ENCODE assay signal across 8 mouse cellular contexts in the genomic region with DNA sequence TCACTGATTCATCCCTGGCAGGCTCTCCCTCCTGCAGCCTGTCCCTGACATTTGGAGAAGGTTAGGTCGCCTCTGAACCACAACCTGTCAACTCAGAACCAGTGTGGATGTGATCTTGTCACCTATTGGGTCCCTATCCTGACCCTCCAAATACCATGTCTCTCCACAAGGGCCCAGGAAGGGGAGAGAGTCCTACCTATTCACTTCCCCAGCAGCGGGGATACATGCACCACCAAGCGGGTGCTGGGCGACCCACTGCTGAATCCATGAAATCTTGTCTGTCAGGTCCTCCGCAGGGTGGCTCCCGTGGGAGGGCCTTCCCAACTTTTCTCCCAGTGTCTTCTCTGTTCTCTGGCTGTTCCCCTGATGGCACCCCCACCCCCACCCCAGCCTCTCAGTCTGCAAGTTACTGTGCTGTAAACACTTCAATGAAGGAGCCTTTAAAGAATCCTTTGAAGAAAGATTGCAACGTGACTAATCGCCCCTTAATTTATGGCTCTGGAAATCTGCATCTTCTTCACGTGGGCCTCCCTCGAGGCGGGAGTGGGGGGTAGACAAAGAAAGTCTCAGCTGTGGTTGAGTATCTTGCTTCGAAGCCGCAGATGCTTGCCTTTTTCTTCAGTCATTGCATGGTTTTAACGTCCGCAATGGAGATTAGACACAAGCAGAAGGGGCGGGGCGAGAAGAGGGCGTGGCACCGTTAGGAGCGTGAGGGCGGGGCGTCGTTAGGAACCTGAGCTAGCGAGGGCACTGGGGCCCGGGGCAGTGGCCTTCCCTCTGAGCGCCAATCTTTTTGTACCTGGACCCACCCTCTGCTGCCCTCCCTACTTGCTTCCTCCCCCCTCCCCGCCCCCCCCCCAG.
DNase-seq lines count a peak whose midpoint lies in the region; ATAC-seq and TF ChIP-seq lines count a peak whose summit lies in the region.

No protein-coding gene starts in this region.

- H3K4me1 ChIP-seq in heart, adult 2 months (ENCODE audit: control insufficient read depth, insufficient read depth, low read length): no peaks in the 10 kb centered on the region
- peaks cover 13% of the 10 kb centered on the region for H3K4me1 ChIP-seq in forebrain, embryonic 16.5 days (replicated peaks; ENCODE audit: control insufficient read depth, insufficient read depth, low read length)
- H3K4me1 ChIP-seq in intestine, embryonic 16.5 days (ENCODE audit: control insufficient read depth, insufficient read depth, low read length): peaks cover 13% of the 10 kb centered on the region
- 0 out of 2 replicates have a peak, but pooled peaks cover 5% of the 10 kb centered on the region for H3K4me1 ChIP-seq in liver, embryonic 13.5 days (replicated peaks)
- peaks cover 2% of the 10 kb centered on the region; the same call in 1 of the 2 replicates for H3K4me1 ChIP-seq in thymus, adult 2 months (replicated peaks; ENCODE audit: control insufficient read depth, insufficient read depth, low read length)

- no peak overlapping the region for H3K27ac ChIP-seq in heart, adult 2 months
- peak overlapping the region; percentile 48 for H3K27ac ChIP-seq in forebrain, embryonic 16.5 days (ENCODE audit: low read length)
- H3K27ac ChIP-seq in intestine, embryonic 16.5 days (ENCODE audit: low read length): no peak overlapping the region
- H3K27ac ChIP-seq in liver, embryonic 13.5 days: no peak overlapping the region
- H3K27ac ChIP-seq in thymus, adult 2 months (ENCODE audit: control insufficient read depth, insufficient read depth, low read length): no peak overlapping the region

- no peaks in the 10 kb centered on the region for H3K27me3 ChIP-seq in heart, adult 2 months (ENCODE audit: control insufficient read depth, insufficient read depth, low read length)
- H3K27me3 ChIP-seq in forebrain, embryonic 16.5 days (replicated peaks; ENCODE audit: control insufficient read depth, insufficient read depth, low read length): no peaks in the 10 kb centered on the region
- no peaks in the 10 kb centered on the region for H3K27me3 ChIP-seq in intestine, embryonic 16.5 days (replicated peaks; ENCODE audit: control insufficient read depth, insufficient read depth, low read length)
- H3K27me3 ChIP-seq in liver, embryonic 13.5 days: peaks cover 67% of the 10 kb centered on the region
- no peaks in the 10 kb centered on the region for H3K27me3 ChIP-seq in thymus, adult 2 months (ENCODE audit: control insufficient read depth, insufficient read depth, low read length)

- TF ChIP-seq EP300 in heart, adult 2 months (IDR thresholded peaks at IDR 0.05; ENCODE audit: insufficient read depth, low read depth, low read length): no peak

- intact Hi-C loops in heart, adult 2 months (cut with DNase I): no loop called here
- intact Hi-C loops in heart, postnatal 25 days (cut with DNase I): no loop called here

- H3K9me3 ChIP-seq in forebrain, embryonic 16.5 days (ENCODE audit: control insufficient read depth, low read length): no peaks in the 10 kb centered on the region
- H3K9me3 ChIP-seq in intestine, embryonic 16.5 days (ENCODE audit: control insufficient read depth, low read length): no peaks in the 10 kb centered on the region
- H3K9me3 ChIP-seq in liver, embryonic 13.5 days (replicated peaks): no peaks in the 10 kb centered on the region

- no peak for TF ChIP-seq CTCF in heart, adult 2 months (IDR thresholded peaks at IDR 0.05)
- no peak for TF ChIP-seq CTCF in brain, embryonic 14.5 days (IDR thresholded peaks at IDR 0.05; ENCODE audit: borderline replicate concordance, extremely low read depth, insufficient read depth, insufficient read length)
- TF ChIP-seq CTCF in thymus, adult 2 months (IDR thresholded peaks at IDR 0.05; ENCODE audit: borderline replicate concordance, control insufficient read depth, extremely low read depth, insufficient read depth, low read length, poor library complexity): no peak

- no peak overlapping the region for H3K4me3 ChIP-seq in heart, adult 2 months
- H3K4me3 ChIP-seq in forebrain, embryonic 16.5 days (replicated peaks; ENCODE audit: low read length): peak overlapping the region; percentile 41
- peak overlapping the region; percentile 45 for H3K4me3 ChIP-seq in intestine, embryonic 16.5 days (ENCODE audit: low read length)
- no peak overlapping the region; the same call in 1 of the 2 replicates for H3K4me3 ChIP-seq in liver, embryonic 13.5 days (replicated peaks)
- H3K4me3 ChIP-seq in thymus, adult 2 months (ENCODE audit: control insufficient read depth, insufficient read depth, low read length): no peak overlapping the region

- peak; percentile 84 for ATAC-seq in forebrain, embryonic 16.5 days
- peak; percentile 88 for ATAC-seq in intestine, embryonic 16.5 days
- ATAC-seq in liver, embryonic 13.5 days (ENCODE audit: low read depth): 0 out of 2 replicates have a peak, but pooled peaks have one; percentile 47

- peak; percentile 19 to 40 for DNase-seq in heart, adult 2 months
- DNase-seq in heart, postnatal 25 days (ENCODE audit: low spot score): no peak
- DNase-seq in brain, embryonic 14.5 days (ENCODE audit: low read depth): peak; percentile 89
- peak; percentile 53 for DNase-seq in liver, embryonic 13.5 days
- peak; percentile 50 for DNase-seq in naive thymus-derived CD4-positive, alpha-beta T cell, adult 2 months (ENCODE audit: low read depth)
- DNase-seq in thymus, adult 2 months: peak; percentile 49

- no peak overlapping the region for H3K9ac ChIP-seq in heart, adult 2 months (ENCODE audit: low read depth, low read length)
- H3K9ac ChIP-seq in forebrain, embryonic 16.5 days (replicated peaks; ENCODE audit: low read depth, low read length): peak overlapping the region; percentile 54
- H3K9ac ChIP-seq in intestine, embryonic 16.5 days (ENCODE audit: low read depth, low read length): peak overlapping the region; percentile 49
- H3K9ac ChIP-seq in liver, embryonic 13.5 days: no peak overlapping the region

- H3K79me2 ChIP-seq in heart, adult 2 months (replicated peaks; ENCODE audit: control insufficient read depth, insufficient read depth, low read length): no peaks in the 10 kb centered on the region

- TF ChIP-seq POLR2A in heart, adult 2 months (IDR thresholded peaks at IDR 0.05; ENCODE audit: insufficient read depth, low read depth, low read length): no peak
- no peak for TF ChIP-seq POLR2A in brain, embryonic 14.5 days (IDR thresholded peaks at IDR 0.05; ENCODE audit: borderline replicate concordance, extremely low read depth, insufficient read depth, insufficient read length, poor library complexity, severe bottlenecking)
- TF ChIP-seq POLR2A in thymus, adult 2 months (IDR thresholded peaks at IDR 0.05; ENCODE audit: control insufficient read depth, extremely low read depth, insufficient read depth, low read length, poor library complexity): no peak

- WGBS in heart, adult 2 months: 5% methylated on average over 26 of the region's 27 CpGs
- 1% methylated on average over 26 of the region's 27 CpGs for WGBS in forebrain, embryonic 16.5 days
- WGBS in intestine, embryonic 16.5 days: 3% methylated on average over 26 of the region's 27 CpGs
- WGBS in liver, embryonic 13.5 days (ENCODE audit: insufficient replicate concordance): 2% methylated on average over 26 of the region's 27 CpGs
- WGBS in thymus, adult 2 months: 10% methylated on average over 27 of the region's 27 CpGs

- H3K36me3 ChIP-seq in heart, adult 2 months (ENCODE audit: control insufficient read depth, insufficient read depth, low read length): no peaks in the 10 kb centered on the region
- no peaks in the 10 kb centered on the region for H3K36me3 ChIP-seq in forebrain, embryonic 16.5 days (ENCODE audit: control insufficient read depth, insufficient read depth)
- no peaks in the 10 kb centered on the region for H3K36me3 ChIP-seq in intestine, embryonic 16.5 days (ENCODE audit: control insufficient read depth, insufficient read depth, low read length)
- H3K36me3 ChIP-seq in liver, embryonic 13.5 days: no peaks in the 10 kb centered on the region
- H3K36me3 ChIP-seq in thymus, adult 2 months (ENCODE audit: control insufficient read depth, insufficient read depth, low read length): no peaks in the 10 kb centered on the region

- H3K4me2 ChIP-seq in forebrain, embryonic 16.5 days (ENCODE audit: low read length): peak overlapping the region; percentile 61
- peak overlapping the region; percentile 77 for H3K4me2 ChIP-seq in intestine, embryonic 16.5 days (ENCODE audit: low read depth, low read length)
- peak overlapping the region; percentile 29 for H3K4me2 ChIP-seq in liver, embryonic 13.5 days

Comparison
In these comparisons a context has a peak if more than half of its experiments do, and no peak if none do; other contexts are left out.
1. H3K4me3 ChIP-seq: peak in forebrain, embryonic 16.5 days (single experiment) and intestine, embryonic 16.5 days (single experiment); none in heart, adult 2 months (single experiment), liver, embryonic 13.5 days (single experiment) and thymus, adult 2 months (single experiment).
2. H3K9ac ChIP-seq: peak in forebrain, embryonic 16.5 days (single experiment) and intestine, embryonic 16.5 days (single experiment); none in heart, adult 2 months (single experiment) and liver, embryonic 13.5 days (single experiment).
3. Peak in every context shown above with its lines, with median percentiles within 50 percentile points of each other: ATAC-seq and H3K4me2 ChIP-seq.